Mouse (Mus musculus) kidney, adult 11 months (tissue): Measurements from ENCODE around the gene Tm9sf4.
A peak's percentile ranks its signal among the peaks of the same experiment; 100 is the strongest.

ENCODE experiments used
- DNase-seq: peaks from one replicate; pipeline ENCODE4 v3.0.0; 2022

Gene Tm9sf4

GRCm38 (mm10) chr2:153161684-153162080, 579 bp downstream of the Tm9sf4 start:
- no peak for DNase-seq

DNA sequence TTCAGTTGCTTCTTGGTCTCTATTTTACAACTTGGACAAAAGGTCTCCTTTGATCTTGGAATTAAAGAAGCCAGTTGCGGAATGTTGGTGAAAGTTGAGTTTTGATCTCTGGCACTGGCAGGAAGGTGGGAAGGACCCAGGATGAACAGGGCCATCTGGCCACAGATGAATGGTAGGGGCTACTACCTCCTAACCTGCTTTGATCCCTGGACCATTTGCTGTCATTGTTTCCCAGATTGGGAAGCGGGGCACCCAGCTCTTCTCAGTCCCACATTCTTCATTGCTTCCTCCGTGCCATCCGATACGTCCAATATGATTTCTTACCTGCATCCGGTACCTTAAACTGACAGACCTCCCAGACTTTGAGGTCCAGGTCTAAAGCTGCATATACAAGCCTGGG, 6.0 kb downstream of the Tm9sf4 start:
- no peak for DNase-seq

DNA sequence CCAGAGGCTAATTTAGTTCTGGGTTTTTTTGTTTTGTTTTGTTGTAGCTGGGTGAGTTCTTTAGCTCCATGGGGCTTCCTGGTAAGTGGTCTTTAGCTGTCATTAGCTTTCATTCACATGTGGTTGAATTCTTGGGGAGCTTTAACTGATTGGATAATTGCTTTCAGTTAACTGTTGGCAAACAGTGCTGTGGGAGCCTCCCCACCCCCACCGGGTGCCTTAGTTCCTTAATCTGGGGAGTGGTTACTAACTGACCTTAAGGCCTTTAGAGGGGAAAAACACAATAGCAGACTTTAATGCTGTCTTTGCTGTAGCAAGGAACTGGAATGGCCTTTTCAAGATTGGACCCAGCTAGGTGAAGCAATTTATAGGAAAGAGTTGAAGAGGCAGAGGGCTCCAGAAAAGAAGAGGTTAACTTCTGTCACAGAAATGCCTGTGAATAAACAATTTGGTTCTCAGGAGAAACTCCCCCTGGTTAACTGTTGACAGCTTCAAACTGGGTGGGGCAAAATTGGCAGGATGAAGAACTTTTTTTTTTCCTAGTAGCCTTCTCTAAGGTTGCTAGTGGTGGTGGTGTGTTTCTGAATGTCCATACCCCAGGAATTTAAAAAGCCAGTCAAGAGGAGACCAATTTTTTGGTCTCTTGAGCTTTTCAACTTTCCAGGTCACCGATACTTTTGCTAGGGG, 7.2 kb downstream of the Tm9sf4 start:
- no peak for DNase-seq

- no peak for DNase-seq
These were observed 9.6 kb downstream of the Tm9sf4 start for GRCm38 (mm10) chr2:153170490-153171224.

DNA sequence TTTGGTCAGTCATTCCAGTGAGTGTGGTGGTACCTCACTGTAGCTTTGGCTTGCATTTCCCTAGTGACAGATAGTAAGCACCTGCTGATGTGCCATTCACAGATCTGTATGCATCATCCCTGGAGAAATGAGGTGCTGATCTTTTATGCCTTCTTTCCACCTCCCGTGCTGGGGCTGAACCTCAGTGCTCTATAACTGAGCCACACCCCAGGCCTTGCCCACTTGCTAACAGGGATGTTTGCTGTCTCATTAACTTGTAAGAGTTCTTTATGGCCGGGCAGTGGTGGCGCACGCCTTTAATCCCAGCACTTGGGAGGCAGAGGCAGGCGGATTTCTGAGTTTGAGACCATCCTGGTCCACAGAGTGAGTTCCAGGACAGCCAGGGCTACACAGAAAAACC, 10.9 kb downstream of the Tm9sf4 start:
- DNase-seq: no peak

DNA sequence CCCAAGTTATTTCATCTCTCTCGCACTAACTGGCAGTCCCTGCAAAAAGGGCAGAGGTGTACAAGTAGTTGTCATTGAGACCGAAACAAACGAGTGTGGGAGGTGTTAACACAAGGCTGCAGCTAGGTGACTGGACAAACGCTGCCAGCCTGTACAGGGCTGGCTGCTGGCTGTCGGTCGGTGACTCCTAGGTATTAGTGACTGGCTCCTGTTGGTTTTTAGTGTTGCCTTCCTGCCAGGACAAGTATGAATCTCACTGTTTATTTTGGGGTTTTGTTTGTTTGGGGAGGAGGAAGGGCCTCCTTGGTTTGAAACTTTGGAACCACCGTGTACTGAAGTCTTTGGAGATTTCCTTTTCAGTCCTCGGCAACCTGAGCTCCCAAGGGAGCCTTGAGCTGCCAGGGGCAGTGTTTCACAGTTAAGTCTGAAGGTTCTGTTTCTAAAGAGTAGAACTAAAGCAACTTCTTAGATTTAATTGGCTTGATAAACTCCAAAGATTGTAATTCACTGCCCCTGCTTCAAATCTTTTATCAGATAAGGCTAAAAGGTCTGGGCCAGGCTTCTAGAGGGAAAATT, 15.0 kb downstream of the Tm9sf4 start:
- no peak for DNase-seq

GRCm38 (mm10) chr2:153177188-153177587, 16.1 kb downstream of the Tm9sf4 start:
- no peak for DNase-seq

DNA sequence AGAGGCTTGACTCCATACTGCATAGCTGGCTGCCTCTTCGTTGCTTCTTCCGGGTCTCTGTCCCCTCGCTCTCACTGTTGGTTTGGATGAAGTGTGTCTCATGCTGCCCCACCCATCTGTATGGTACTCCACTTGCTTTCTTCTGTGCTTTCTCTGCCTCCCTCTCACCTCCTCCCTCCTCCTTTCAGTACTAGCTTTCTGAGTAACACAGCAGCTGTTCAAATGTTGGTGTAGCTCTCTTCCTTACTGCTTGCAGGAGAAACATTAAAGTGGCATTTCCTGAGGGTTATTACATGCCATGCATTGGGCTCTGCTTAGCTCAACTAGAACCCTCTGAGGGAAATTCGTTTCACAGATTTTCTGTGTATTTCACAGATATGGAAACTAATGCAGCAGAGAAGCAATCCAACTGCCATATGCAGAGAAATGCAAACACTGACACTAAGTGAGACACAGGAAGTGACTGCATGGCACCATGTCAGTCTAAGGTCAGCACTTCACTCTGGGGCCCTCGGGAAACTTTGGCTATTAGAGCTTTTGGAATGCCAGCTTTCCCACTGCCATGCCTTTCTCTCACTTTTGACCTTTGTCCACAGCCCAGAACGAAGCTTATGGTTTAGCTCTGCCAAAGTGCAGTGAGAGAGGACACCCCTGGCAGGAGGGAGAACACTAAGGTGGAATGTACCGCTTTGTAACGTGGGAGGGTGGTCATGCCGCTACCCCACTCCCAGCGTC, 18.2 kb downstream of the Tm9sf4 start:
- DNase-seq: peak; percentile 48

DNA sequence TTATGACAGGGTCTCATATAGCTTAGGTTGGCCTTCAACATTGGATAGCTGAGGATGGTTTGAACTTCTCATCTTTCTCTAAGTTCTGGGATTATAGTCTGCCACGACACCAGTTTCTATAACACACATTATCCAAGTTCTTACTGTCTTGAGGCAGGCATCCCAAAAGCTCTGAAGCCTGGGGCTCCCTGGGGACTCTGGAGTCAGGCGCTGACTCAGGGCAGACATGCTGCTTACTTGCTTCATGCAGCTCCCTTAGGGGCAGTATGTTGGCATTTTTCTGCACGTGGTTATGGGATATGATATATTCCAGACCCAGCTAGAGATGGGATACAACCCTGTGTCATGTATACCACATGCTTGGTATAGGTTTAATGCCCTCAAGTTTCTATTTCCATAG, 18.9 kb downstream of the Tm9sf4 start:
- no peak for DNase-seq

GRCm38 (mm10) chr2:153186176-153186591, 25.1 kb downstream of the Tm9sf4 start:
- no peak for DNase-seq

DNA sequence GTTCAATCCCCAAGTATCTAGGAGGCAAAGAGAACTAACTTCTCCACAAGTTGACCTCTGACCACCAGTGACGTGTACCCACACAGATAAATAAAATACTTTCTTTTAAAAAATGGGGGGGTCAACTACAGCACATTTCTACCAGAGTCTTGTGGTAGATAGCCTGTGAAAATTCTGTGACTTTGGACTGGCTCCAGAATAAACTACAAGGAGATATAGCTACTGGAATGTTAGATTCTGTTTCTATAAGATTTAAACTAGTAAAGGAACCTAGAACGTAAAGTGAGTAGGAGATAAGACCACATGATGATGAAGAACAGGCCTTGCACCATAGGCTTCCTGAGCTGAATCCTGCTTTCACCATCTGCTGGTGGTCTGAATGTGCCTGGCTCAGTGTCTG, 26.7 kb downstream of the Tm9sf4 start:
- DNase-seq: no peak

DNA sequence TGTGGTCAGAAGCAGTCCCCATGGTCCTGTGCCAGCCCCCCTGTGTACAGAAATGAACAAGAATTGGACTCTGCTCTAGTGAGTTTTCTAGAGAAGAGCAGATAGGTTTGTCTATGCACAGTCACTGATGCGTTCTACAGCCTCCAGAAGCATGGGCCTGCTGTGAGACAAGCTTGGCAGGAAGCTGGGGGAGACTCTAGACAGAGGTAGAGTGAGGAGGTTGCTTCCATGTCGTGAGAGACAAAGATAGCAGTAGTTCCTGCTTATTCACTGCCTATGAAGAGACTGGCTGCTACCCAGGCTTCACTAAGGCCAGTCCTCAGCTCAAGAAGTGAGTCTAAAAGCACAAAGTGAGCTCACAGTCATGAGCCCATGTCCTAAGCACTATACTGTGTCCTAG, 30.1 kb downstream of the Tm9sf4 start:
- DNase-seq: no peak

- DNase-seq: no peak
These were observed 33.2 kb downstream of the Tm9sf4 start for GRCm38 (mm10) chr2:153194255-153194654.

GRCm38 (mm10) chr2:153198485-153198884, 37.4 kb downstream of the Tm9sf4 start:
- DNase-seq: no peak

GRCm38 (mm10) chr2:153199114-153199513, 38.0 kb downstream of the Tm9sf4 start:
- DNase-seq: no peak

- no peak for DNase-seq
These were observed 41.7 kb downstream of the Tm9sf4 start for GRCm38 (mm10) chr2:153202766-153203165.

- DNase-seq: no peak
These were observed 47.0 kb downstream of the Tm9sf4 start for GRCm38 (mm10) chr2:153208149-153208548.

GRCm38 (mm10) chr2:153209286-153209685, 48.2 kb downstream of the Tm9sf4 start:
- no peak for DNase-seq

GRCm38 (mm10) chr2:153211451-153211850, 50.3 kb downstream of the Tm9sf4 start:
- no peak for DNase-seq

DNA sequence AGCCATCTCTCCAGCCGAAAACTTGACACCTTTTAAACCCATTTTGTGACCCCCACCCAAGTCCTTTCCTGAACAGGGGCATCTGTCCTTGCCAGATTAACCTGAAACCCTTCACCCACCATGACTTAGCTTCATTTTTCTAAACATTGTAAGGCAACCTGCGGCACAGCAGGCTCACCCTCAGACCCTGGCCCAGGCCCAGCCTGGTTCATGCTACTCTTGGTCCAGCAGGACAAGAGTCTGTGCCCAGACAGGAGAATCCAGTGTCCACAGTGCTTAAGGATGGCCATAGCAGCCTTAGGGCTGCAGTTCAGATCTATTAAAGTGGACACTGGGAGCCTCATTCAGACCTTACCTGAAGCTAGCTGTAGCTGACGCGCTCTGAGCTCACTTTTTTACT, 52.2 kb downstream of the Tm9sf4 start:
- no peak for DNase-seq

DNA sequence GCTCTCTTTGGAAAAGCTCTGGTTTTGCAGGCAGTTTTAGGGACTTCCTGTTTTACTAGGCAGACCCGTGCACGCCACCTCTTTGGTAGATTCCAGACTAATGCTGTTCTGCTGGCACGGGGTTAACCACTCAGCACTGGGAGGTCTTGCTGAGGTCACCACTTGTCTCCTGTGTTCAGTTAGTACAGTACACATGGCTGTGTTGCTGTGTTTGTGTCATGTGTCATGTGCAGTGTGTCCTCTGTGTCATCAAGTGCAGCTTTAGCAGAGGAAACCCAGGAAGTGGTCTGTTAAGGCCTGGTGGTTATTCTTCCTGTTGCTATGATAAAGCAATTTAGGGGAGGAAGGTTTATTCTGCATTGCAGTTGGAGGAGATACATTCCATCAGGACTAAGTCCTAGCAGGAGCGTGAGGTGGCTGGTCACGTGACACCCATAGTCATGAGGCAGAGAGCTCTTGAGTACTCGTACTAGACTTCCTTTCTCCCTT, 53.7 kb downstream of the Tm9sf4 start:
- DNase-seq: no peak

DNA sequence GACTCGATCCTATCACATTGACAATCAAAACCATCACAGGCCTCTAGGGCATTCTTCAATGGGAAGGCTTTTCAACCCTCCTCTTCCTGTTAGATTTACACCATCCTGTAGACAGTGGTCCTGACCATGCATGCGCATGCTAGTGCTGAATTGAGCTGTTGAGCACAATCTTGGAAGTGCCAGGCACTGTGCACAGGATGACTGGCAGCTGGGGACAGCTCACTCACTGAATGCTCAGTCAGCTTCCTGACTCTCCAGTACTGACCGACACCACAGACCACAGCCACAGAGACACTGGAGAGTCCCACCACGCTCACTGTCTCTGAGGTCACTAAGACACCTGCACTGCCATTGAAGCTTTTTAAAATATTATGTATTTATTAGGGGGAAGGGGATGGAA, 54.3 kb downstream of the Tm9sf4 start:
- DNase-seq: no peak

DNA sequence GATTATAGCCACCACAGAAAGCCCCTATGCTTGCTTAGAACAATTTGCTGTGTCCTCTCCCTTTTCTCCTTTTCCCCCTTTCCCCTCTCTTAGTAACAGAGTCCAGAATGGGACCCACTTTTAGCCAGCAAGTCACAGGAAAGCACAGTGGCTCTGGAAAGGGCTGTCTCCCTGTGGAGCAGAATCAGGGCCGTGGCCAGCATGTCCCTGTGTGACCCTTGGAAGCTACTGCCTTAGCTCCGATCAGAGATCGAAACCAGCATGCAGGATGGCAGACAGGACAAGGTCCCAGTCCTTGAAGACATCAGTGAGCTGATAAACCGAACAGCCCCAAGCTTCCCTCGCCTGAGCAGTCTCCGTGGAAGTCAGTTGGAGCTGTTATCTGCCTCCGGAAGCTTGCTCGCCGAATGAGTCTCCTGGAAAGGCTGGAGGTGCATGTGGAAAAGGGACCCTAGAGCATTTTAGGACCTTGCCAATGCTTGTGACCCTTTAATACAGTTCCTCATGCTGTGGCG, 56.8 kb downstream of the Tm9sf4 start:
- DNase-seq: no peak
